Mouse (Mus musculus) megakaryocyte progenitor cell, adult 5-6 weeks (primary cell): ENCODE measurements at regions not wholly inside any gene's neighbourhood (a gene's known extent, or its start where the extent isn't known, plus 50 kb on each side); places are given as distances from the start of the nearest gene placed in this dataset.

Source experiments
- ATAC-seq: replicated peaks from 2 replicates; pipeline ENCODE4 v1.8.0; 2016; ENCODE audit warnings: mild to moderate bottlenecking, moderate TSS enrichment, inconsistent platforms; ENCODE audit not compliant: poor library complexity

DNA sequence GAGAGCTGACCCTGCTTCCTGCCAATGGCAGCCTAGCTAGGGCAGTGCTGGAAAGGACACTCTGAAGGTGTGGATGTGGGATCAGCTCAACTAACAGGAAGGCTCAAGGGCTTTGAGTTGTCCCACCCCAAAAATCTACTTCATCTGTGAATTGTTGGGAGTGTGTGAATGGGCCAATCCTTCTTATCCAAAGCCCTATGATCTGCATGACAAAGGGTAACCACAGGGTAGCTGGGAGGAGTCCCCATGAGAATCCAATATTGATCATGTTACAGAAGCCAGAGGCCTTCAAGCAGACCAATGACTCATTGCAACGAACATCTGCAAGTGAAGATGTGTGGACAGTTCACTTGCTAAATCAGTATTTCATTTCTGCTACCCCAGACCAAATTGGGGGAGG lies 51.1 kb upstream of the Adra1b start:
- no peak for ATAC-seq

DNA sequence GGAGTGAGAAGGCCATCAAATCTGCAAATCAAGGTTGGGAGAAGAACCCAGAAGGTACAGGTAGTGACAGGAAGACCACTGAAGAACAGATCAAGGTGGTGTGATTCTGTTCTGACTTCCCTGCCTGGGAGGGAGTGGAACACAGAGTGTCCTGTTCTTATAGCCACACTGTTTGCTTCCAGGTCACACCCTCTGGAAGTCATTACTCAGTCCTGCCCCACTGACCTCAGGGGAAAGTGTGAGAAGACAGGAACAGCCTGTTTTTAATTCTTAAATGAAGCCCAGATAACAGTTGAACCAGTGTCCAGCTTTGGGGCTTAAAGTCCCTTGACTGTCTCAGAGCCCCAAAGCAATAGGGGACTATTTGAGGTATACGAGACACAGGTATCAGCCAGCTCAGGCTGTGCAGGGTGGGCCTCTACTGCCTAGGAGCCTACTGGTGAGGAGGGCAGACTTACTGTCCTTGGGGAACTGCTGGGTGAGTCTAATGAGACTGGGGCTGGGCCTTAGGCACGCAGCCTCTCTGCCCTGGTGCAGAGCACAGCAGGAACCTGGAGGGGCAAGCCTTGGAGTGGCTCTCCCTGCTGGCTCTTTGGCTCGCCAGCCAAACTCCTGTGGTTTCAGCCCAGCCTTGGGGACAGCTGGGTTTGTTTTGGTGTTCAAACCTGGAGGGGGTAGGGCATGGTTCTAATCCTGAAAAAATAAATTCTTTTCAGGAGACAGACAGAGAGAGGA lies 57.4 kb upstream of the Adra1b start:
- ATAC-seq = no peak

DNA sequence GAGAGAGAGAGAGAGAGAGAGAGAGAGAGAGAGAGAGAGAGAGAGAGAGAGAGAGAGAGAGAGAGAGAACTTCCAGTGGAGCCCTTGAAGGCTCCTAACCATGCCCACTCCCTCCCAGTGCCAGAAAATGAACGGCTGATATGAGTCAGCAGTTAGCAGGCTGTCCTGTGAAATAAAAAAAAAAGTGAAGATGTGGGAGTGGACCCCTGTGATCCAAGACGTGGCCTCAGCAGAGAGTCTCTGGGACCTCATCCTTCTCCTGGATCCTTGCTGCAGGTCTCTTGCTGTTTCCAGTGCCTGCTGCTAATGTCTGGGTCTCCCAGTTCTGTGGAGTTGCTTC lies 57.9 kb upstream of the Adra1b start:
- ATAC-seq = no peak

DNA sequence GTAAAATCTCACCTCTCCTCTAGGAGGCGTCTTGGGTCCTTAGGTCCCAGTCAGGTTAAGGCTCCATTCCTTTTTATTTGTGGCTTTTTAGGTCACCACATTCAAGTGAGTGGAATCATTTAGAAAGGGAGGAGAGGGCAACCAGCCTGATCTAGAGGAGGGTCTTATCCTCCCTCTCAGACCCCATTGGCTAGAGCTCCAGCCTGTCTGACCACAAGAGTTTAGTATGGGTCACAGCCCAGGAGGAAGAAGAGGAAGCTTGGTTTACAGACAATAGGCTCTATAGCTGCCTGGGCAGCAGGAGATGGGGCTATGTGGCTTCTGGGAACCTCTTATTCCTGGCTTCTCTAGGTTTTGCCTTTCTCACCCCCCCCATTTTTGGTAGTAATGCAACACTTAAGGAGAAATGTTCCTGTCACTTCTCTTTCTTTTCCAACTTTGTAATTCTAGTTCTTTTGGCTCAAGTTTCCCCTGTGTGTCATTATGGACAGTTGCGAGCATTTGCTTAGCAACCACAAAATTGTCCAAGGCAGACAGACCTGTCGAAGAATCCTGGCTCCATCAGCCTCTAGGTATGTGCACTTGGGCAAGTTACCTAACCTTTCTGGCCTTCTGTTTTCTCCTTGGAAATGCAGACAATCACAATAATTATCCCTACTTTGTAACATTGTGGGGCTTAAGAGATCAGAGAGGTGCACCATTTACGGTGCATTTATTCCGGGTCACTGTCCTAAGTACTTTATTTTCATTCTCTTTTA lies 59.5 kb upstream of the Adra1b start:
- peak; percentile 34 for ATAC-seq

DNA sequence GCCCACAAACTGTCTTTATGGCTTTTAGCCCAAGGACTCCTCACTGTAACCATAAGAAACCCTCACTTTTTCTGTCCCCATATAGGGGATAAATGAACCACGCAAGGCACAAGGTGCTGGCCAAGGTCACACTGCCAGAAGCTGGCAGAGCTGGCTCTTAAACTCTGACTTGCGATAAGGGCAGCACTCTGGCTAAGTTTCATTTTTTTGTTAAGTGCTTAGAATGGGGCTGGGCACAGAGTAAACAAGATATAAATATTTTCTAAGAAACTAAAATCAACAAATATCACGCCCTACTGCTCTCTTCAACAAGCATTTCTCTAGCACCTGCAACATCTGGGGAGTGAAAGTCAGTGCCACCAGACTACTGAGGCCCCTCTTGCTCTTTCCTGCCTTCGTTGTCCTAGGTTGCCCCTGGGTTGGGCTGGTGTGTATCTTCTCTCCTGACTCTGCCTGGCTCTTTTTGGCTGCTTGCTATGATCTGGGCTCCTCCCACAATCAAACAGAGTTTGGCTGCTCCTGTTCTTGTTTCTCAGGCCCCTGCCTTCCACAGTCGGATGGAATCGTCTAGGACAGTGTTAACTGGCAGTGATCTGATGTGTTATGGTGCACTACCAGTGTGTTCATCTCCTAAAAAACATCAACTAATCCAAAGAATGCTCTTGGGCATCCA lies 60.5 kb upstream of the Adra1b start:
- ATAC-seq = no peak

DNA sequence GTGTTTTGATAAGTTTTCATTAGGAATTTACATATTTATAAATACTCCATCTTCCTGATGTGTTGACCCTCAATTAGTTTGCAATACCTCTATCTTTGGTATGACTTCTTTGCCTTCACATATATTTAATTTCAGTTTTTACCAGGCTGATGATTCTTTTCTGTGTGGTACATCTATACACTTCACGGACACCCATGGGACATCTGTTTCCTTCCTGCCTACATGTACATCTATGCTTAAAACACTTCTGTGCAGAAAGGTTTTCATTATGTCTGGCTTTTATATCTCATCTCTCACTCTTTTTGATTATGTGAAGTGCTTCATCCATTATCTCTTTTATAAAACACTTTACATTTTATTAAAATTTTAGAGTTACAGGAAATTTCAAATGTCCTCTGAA lies 66.8 kb upstream of the Adra1b start:
- no peak for ATAC-seq

DNA sequence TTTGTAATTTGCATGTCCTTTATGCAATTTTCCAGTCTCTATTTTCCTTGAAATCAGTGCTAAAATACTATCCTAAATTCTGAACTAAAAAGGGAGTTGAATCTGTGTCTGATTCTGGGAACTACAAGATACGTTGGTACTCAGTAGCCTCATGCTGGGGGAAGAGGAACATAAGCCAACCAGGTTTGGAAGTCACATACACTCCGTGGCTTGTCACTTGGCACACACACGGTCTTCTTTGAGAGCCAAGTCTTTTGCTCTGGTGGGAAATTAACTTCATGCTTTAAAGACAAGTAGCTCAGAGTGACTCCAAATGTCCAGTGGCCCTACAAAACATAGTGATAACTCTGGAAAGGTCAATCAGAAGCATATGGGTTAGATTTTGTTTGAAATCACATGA lies 70.9 kb upstream of the Adra1b start:
- ATAC-seq = no peak

DNA sequence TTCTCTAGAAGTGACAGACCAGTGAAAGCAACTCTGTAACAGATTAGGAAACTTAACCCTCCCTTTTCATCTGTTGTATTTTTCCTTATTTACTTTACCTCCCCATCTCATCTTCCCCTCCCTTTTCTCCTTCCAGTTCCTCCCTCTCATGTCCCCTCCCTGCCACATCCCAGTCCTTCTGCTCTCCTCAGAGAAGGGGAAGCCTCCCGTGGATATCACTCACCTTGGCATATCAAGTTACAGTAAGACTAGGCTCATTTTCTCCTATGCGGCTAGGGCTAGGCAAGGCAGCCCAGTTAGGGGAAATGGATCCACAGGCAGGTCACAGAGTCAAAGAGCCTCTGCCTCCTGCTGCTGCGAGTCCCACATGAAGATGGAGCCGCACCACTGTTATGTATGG lies 75.0 kb upstream of the Adra1b start:
- no peak for ATAC-seq

DNA sequence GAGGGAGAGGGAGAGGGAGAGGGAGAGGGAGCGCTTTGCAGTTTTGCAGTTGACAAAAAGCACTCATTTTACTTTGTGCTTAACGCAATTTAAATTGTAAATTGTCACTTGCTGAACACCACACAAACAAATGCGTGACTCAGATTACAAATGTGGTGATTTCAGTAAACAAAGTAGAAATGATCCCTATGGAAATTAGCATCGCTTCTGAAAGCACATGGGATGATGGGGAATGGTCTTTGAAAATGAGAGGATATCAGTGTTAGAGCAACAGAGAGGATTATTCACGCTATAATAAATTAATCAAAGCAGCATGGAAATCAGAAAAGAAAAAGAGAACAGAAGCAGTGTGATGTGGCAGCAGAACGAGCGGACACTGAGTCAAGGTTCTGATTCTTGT lies 78.4 kb upstream of the Adra1b start:
- no peak for ATAC-seq

DNA sequence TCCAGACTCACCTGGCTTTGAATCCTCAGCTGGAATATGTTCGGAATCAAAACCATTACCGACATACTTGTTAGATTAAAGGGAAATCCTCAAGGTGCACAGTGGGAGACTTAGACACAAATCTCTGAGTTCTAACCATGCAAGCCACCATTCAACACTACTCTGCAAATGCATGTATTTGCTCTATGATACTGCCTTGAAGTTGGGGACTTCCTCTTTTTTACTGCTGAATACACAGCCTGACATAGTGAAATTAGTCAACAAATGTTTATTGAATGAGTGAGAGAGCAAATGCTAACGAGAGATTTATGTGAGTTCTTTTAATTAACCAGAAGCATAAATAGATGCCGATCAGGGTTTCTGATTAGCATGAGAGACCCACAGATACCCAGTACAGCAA lies 79.4 kb upstream of the Adra1b start:
- ATAC-seq = 0 out of 2 replicates have a peak, but pooled peaks have one; percentile 17

DNA sequence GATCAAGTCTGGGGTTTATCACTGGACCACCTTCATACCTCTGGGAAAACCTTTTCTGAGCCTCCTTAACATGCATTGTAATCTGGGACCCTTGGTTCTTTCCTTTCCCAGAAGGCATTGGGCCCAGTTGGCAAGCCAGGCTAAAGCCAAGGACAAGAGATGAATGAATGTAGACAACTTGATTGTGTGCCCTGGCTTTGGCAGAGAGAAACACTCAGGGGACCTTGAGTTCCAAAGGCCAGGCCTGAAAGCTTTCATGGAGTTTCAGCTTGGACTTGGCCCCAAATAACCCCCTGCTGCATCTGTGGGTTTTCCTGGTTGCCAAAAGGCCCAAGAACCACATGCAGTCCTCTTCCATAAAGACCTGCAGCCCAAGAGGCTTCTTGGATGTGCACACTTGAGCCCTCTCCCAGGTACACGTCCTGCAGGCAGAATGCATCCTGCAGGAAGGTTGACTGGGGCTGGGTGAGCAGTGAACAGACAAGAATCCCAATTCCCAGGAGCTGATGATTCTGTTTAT lies 89.0 kb upstream of the Adra1b start:
- ATAC-seq = no peak

DNA sequence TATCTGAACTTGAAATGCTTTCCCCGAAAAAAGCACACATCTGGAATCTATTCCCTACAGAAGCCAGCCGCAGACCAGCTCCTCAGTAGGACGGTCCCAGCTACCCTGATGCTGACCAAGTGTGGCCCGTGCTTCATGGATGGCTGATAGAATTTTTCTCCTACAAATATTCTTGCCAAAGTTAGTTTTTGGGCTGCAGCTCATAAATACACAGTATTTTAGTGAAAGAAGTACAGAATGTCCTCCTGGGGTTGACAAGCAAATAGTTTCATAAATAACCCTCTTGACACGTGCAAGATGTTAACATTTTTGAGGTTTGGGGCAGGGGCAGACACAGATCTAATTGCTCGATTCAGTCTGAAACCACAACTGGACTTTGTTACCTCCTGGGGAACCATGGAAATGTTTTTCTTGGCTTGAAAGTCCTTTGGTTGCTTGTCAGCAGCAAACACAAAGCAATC lies 91.0 kb upstream of the Adra1b start:
- ATAC-seq = no peak

DNA sequence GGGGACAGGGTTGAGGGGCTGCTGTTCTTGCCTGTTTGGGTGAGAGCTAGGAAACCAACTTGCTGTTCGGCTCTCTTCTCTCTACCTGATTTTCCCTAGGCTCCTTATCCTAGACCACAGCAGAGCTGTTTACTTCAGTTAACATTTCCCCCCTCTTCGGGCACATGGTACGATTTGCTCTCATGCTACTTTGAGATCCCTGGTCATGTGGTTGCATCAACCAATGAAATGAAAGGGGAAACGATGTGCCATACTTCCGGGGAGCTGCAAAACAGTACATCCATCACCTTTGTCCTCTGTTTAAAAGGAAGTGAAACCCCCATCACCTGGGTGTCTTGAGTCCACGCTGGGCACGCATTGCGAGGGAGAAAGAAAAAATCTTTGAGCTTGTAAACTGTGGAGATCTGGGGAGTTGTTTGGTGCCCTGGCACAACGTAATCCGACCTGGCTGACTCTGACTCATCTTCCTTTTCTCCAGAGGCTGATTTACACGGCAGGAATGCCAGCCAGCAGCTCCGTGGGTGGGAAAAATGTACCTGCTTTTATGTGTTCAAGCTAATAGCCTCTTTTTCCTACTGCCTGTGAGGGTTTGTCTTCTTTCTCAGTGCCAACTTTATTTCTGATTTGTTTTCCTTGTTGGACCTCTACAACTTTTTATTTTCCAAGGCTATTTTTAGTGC lies 97.2 kb upstream of the Adra1b start:
- ATAC-seq = no peak

DNA sequence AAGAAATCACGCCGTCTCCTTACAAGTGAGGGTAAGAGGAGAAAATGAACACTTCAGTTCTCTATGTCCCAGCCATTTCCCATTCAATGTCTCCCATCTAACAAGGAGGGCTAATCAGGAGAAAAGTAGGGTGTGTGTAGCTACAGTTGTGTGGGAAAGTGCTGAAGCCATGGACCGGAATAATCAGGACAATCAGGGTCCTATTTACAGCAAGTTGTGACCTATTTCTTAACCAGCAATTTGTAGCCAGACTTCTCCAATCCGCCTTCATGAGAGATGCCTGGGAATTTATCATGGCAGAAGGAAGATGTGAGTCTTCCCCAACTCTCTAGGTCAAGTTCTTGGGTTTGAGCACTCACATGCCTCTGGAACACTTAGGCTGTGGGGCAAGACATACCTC lies 99.0 kb upstream of the Adra1b start:
- no peak for ATAC-seq

DNA sequence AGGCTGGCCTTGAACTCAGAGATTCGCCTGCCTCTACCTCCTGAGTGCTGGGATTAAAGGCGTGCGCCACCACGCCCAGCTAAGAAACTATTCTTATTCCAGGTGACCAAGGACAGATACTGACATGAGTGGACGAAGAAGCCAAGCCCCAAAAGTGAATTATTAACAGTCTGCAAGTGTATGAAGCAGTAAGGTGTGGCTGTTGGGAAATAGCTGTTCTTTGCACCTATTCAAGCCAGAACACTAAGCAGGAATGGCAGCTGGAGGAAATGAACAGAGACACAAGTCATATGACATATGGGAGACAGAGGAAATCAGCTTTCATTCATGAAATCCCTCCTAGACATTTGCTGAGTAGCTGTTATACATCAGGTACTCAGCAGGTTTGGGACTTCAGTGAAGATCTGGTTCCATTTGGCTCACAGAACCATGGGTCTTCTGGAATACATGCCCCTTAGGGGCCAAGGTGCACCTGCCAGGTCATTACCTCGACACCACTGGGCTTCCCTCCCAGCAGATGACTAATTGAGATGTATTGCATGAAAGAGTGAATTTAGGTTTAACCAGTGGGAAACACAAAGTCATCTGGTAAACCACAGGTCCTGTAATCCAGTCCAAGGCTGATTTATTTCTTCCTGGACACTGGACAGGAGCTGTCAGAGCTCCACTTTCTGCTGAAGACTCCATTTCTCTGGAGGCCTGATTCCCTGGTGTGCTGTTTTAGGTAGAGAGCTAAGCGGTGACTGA lies 101.0 kb upstream of the Adra1b start:
- ATAC-seq = no peak

DNA sequence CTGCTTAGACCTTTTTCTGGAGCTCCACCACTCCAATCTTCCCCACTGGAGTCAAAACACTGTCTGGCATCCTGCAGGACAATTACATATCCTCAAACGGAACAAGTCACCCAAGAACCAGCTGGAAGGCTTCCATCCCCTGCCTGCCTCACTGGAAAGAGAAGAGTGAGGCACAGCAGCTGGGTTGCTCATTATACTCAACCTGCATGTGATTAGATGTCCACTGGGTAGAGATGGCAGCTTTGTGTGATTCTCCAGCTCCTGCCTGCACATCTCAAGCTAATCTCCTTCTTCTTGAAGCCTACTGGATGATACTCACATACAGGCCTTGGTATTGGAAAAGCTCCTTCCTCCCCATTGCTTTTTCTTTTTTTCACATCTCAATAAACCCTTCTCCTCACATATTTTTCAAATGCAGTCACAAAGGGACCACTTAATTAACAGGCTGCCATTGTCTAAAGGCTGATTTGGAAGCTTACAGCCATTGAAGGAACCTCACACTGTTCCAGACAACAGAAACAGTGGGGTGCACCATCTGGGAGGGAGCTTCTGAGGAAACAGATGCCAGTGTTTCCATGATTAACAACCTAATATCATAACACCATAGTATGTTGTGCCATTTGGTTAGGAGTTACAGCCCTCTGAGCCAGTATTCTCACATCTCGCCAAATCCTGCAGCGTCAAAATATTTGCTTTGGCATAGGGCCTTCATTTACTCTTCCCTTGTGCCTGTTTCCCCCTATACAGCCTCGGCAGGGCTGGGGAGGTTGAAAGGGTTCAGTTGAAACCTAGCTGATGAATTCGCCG lies 101.9 kb upstream of the Adra1b start:
- no peak for ATAC-seq

DNA sequence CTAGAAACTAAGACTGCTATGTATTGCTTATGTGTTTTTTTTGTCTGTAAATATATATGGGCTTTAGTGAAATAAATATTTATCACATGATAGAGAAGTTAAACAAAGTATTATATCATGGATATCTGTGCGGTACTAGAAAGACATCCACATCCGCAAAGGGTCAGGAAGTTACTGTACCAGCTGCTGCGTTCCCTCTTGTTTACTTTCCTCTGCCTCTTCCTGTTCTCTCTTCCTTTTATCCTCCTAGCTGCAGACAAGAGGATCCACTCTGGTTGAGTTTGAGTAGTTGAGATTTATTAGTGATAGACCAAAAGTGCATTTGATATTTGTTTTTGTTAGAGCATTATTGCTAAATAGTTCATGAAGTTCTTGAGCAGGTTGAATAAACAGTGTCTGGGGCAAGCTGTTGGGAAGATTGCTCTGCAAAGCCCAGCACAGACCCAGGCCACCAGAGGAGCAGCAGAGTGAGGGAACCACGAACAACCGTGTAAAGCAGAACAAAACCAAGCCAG lies 106.6 kb upstream of the Adra1b start:
- ATAC-seq = no peak

DNA sequence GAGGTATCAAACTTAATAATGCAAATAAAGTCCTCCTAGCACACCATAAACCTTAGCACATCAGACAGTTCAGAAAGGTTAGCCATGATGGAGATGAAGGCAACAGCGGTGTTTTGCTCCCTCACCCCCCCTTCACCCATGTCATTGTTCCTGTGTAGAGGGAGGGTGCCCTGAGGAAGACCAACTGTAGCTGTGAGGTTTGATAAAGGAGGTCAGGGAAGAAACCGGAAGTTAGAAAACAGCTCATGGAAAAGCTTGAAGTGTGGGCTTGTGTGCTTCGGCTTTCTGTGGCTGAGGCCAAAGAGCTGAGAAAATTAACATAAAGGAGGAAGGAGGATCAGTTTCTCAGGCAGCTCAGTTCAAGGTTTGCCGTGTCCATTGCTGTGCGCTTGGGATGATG lies 111.3 kb upstream of the Adra1b start:
- ATAC-seq = no peak

DNA sequence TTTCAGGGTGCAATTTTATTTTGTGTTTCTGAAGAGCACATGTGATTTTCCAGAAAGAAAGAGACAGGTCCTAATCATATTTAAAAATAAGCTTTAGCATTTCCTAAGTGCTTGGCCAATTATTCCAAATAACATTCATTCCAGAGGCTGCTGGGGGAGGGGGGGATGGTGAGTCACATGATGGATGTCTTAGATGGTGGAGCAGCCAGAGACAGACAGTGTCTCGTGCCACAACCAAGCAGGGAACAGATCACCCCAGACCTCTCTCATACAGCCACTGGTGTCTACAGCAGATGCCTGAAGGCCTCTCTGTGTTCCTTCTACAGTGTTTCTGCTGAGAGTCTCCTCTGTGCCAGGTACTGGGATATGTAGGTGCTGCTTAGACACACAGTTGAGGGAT lies 112.8 kb upstream of the Adra1b start:
- ATAC-seq = no peak

DNA sequence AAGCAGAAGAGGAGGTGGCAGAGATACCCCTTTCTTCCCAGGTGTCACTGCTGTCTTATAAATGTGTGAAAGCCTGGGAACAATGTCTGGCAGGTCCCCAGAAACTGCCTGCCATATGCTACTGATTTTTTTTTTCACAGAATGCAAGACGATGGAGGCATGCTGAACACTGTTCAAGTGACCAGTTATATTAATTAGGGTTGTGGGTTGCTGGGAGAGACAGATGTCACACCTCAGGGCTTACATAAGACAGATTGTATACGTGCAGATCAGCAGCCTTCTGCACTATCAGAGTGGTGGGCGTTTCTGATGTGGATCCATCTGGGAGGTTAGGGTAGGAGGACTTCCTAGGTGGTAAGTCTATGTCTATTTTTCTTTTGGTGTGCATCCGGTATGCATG lies 120.6 kb upstream of the Adra1b start:
- ATAC-seq = no peak
